Mouse (Mus musculus): ENCODE results near the gene Gm867.

GRCm38 (mm10) chr10:75889406-75890153 is 50.9 kb downstream of the Gm867 start:
- TF ChIP-seq SIN3A (IDR thresholded peaks at IDR 0.05; ENCODE audit: low read length) (no peak), USF2 (IDR thresholded peaks at IDR 0.05; ENCODE audit: borderline replicate concordance in 1 of 2, insufficient read depth in 1 of 2, low read depth in 1 of 2, low read length in 2 of 2) (no peak), POLR2AphosphoS2 (IDR thresholded peaks at IDR 0.05; ENCODE audit: low read length) (no peak), TBP (IDR thresholded peaks at IDR 0.05; ENCODE audit: low read depth, low read length) (no peak), CTCF (IDR thresholded peaks at IDR 0.05 in 2 of 3, conservative IDR thresholded peaks at IDR 0.05 in 1 of 3; ENCODE audit: control insufficient read depth in 1 of 3, insufficient read depth in 1 of 3, low read depth in 2 of 3, low read length in 3 of 3, poor library complexity in 1 of 3, severe bottlenecking in 1 of 3) (no peak), POLR2A (IDR thresholded peaks at IDR 0.05; ENCODE audit: control insufficient read depth in 1 of 2, insufficient read depth in 1 of 2, low read depth in 1 of 2, low read length in 2 of 2, poor library complexity in 1 of 2) (no peak), NELFE (IDR thresholded peaks at IDR 0.05; ENCODE audit: low read depth, low read length) (no peak), GATA1 (IDR thresholded peaks at IDR 0.05; ENCODE audit: low read depth, low read length) (no peak), ZC3H11A (IDR thresholded peaks at IDR 0.05; ENCODE audit: low read depth, low read length) (no peak), MAZ (IDR thresholded peaks at IDR 0.05; ENCODE audit: low read depth, low read length) (no peak), HCFC1 (IDR thresholded peaks at IDR 0.05; ENCODE audit: low read depth, low read length) (no peak), ZNF384 (IDR thresholded peaks at IDR 0.05; ENCODE audit: low read depth, low read length) (no peak)

Data from MEL (cell line).